Mouse (Mus musculus): ENCODE results near the gene Ccdc136. TPM values are rescaled to one million over a fixed set of nuclear protein-coding genes. Genes with fewer than 3 reads are reported as not detected.
"Not testable (repeated sequence)": the region's sequence is repeated elsewhere in the genome, so short reads cannot be mapped to it uniquely, and the experiment has no call there.

Gene Ccdc136
- polyA plus RNA-seq, 1 experiment from 2014 or later, result 21.0 TPM

DNA sequence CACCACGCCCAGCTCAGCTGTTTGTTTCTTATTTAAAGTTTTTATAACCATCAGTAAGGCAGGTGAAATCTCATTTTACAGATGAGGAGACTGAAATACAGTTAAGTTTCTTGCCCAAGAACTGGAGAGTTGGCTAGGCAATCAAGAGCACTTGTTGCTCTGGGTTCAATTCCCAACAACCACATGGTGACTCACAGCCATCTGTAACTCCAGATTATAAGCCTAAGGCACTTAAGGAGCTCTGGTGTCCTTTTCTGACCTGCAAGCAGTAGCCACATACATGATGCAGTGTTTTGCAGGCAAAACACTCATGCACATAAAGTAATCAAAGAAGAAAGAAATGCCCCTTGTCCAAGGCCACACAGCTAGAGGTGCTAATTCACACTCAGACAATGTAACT, 30.8 kb upstream of the Ccdc136 start:
- Histone ChIP-seq H3K27ac (no peak overlapping the region), H3K4me2 (no peak overlapping the region), H3K4me1 (peaks cover 16% of the 10 kb centered on the region), H3K27me3 (no peaks in the 10 kb centered on the region), H3K36me3 (peaks cover 60% of the 10 kb centered on the region), H3K9ac (no peak overlapping the region), H3K9me3 (no peaks in the 10 kb centered on the region), H3K4me3 (no peak overlapping the region)
- no peak for ATAC-seq (ENCODE audit: insufficient number of reproducible peaks, low FRiP score, low TSS enrichment, low read depth)
- WGBS, result 77% methylated on average over 1 of the region's 1 CpGs

DNA sequence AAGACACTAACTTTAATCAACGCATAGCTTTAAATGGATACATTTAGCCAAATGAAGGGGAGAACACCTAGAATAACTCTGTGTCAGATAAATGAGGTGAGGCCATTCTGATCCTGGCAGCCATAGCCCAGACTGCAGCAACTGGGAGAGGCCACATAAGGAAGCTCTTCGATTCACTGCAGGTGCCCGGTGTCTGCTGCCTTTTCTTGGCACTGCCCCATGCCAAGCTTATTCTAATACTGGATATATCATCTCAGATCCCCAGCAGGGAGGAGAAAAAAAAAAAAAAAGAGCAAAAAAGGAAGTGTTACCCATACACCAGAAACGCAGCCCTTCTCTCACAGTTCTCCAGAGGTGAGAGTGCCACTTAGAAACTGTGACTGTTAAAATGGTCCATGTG, 18.7 kb upstream of the Ccdc136 start:
- H3K4me3 ChIP-seq, result no peak overlapping the region
- no peak for ATAC-seq (ENCODE audit: insufficient number of reproducible peaks, low FRiP score, low TSS enrichment, low read depth)
- 90% methylated on average over 4 of the region's 4 CpGs for WGBS
- no peak overlapping the region for H3K9ac ChIP-seq
- H3K9me3 ChIP-seq, result no peaks in the 10 kb centered on the region
- H3K27ac ChIP-seq, result no peak overlapping the region
- H3K27me3 ChIP-seq, result no peaks in the 10 kb centered on the region
- no peak overlapping the region for H3K4me2 ChIP-seq
- peaks cover 70% of the 10 kb centered on the region for H3K36me3 ChIP-seq
- no peaks in the 10 kb centered on the region for H3K4me1 ChIP-seq

DNA sequence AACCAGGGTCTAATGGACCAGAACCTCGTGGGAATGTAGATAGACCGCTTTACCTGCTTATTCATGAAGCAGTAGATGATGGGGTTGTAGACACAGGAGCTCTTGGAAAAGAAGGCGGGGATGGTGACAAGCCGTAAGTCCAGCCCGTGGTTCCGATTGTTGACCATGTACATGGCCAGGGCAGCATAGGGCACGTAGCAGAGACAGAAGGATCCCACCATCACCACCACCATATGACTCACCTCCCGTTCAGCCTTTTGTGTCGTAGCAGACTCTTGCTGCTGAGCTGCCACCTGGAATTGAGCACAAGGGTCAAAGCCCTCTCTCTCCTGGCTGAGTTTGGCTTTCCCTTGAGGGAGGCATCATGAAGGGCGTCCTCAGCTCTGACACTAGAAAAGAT, 17.4 kb upstream of the Ccdc136 start:
- H3K9me3 ChIP-seq, result no peaks in the 10 kb centered on the region
- 91% methylated on average over 10 of the region's 10 CpGs for WGBS
- no peak overlapping the region for H3K4me2 ChIP-seq
- ATAC-seq (ENCODE audit: insufficient number of reproducible peaks, low FRiP score, low TSS enrichment, low read depth), result no peak
- H3K27me3 ChIP-seq, result no peaks in the 10 kb centered on the region
- no peak overlapping the region for H3K9ac ChIP-seq
- H3K36me3 ChIP-seq, result peaks cover 58% of the 10 kb centered on the region
- H3K4me1 ChIP-seq, result no peaks in the 10 kb centered on the region
- no peak overlapping the region for H3K27ac ChIP-seq
- no peak overlapping the region for H3K4me3 ChIP-seq

DNA sequence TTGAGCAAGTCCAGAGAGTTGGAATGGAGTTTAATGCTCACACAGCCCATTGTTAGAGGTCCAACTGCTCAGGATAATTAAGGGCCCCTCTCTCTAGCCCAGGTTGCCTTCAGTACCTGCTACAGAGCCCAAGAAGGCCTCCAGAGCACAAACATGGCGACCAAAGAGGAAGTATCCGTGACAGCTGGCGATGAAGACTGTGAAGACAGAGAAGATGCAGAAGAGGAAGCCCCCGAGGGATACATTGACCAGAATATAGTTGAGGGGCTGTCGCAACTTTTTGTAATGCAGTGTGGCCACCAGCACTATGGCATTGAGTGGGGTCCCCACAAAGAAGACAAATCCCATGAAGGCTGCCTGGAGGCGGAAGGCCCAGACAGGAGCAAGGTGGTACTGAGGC, 16.2 kb upstream of the Ccdc136 start:
- 92% methylated on average over 6 of the region's 6 CpGs for WGBS
- H3K4me2 ChIP-seq, result no peak overlapping the region

DNA sequence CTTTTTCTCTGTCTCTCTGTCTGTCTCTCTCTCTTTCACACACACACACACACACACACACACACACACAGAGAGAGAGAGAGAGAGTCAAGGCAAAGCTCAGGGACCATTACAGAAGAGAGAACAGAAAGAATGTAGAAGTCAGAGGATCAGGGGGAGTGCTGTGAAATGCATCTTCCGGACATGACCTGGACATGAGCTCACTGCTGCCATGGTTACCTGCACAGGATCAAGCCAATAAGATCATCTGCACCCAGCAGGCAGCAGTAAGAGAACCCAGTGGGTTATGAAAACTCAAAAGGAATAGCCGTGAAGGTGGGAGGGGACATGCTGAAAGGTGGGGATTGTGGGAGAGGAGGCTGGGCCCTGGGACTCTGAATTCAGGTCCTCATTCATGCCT, 13.7 kb upstream of the Ccdc136 start:
- Histone ChIP-seq H3K27me3 (no peaks in the 10 kb centered on the region), H3K9ac (no peak overlapping the region), H3K4me1 (peaks cover 7% of the 10 kb centered on the region), H3K27ac (no peak overlapping the region), H3K36me3 (peaks cover 22% of the 10 kb centered on the region), H3K9me3 (no peaks in the 10 kb centered on the region), H3K4me2 (no peak overlapping the region), H3K4me3 (no peak overlapping the region)
- WGBS, result 72% methylated on average over 2 of the region's 2 CpGs
- no peak for ATAC-seq (ENCODE audit: insufficient number of reproducible peaks, low FRiP score, low TSS enrichment, low read depth)

More for the DNA sequence above, 16.2 kb upstream of the Ccdc136 start:
- no peaks in the 10 kb centered on the region for H3K27me3 ChIP-seq
- H3K4me1 ChIP-seq, result no peaks in the 10 kb centered on the region
- no peak overlapping the region for H3K4me3 ChIP-seq
- H3K36me3 ChIP-seq, result peaks cover 45% of the 10 kb centered on the region
- H3K27ac ChIP-seq, result no peak overlapping the region
- ATAC-seq (ENCODE audit: insufficient number of reproducible peaks, low FRiP score, low TSS enrichment, low read depth), result no peak
- no peak overlapping the region for H3K9ac ChIP-seq
- H3K9me3 ChIP-seq, result no peaks in the 10 kb centered on the region

DNA sequence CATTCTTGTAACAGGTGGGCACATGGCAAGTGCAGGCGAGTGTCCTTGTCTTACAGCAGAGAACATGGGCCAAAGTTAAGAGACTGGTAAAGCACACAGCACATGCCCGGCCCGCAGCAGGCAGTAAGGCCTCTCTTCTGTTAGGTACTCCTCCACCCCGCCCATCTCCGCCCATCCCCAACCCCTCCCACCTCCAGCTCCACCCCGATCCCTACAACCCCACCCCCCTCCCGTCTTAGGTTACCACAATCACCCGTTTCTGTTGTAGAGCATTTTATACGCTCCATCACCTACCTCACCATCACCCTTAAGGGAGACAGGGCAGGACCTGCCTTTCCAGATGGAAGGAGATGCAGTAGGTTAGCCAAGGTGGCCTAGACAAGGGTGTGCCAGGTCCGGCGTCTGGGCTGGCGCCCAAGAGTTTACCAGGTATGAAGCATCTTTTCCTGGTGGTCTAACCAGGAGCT, 8.0 kb upstream of the Ccdc136 start, which contains the start of gene Opn1sw:
Gene Opn1sw (minus strand): TSS at position 417 of the 467 bp plus-strand sequence.
- no peaks in the 10 kb centered on the region for H3K36me3 ChIP-seq
- H3K9me3 ChIP-seq, result no peaks in the 10 kb centered on the region
- WGBS, result 2% methylated on average over 12 of the region's 12 CpGs
- no peak within 1 kb of the TSS for H3K9ac ChIP-seq
- peak within 1 kb of the TSS; percentile 81 for H3K27ac ChIP-seq
- H3K4me3 ChIP-seq, result peak within 1 kb of the TSS; percentile 42
- ATAC-seq (ENCODE audit: insufficient number of reproducible peaks, low FRiP score, low TSS enrichment, low read depth), result peak; percentile 60
- H3K4me2 ChIP-seq, result peak within 1 kb of the TSS; percentile 50
- no peaks in the 10 kb centered on the region for H3K27me3 ChIP-seq
- peaks cover 23% of the 10 kb centered on the region for H3K4me1 ChIP-seq

DNA sequence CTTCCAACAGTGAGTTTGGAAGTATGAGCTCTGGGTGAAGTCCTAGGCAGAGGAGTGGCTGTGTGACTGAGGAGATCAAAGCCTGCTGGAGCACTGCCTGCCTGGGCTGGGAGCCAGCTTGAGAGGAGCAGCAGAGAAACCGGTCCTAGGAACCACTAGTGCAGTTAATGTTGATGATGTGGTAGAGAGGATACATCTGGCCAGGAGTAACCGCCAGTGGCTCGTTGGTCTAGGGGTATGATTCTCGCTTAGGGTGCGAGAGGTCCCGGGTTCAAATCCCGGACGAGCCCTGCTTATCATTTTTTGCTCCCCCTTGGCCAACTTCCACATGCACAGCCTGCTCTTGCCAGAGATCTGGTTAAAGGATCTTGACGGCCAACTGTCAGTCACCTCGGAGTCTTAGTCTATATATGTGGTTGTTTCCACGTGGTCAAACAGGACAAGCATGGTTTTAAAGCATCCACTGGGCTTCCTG, 7.5 kb upstream of the Ccdc136 start:
- Histone ChIP-seq H3K9me3 (no peaks in the 10 kb centered on the region), H3K27ac (peak overlapping the region; percentile 81), H3K27me3 (no peaks in the 10 kb centered on the region), H3K4me2 (peak overlapping the region; percentile 50), H3K4me1 (peaks cover 23% of the 10 kb centered on the region), H3K36me3 (no peaks in the 10 kb centered on the region), H3K9ac (no peak overlapping the region), H3K4me3 (peak overlapping the region; percentile 42)
- WGBS, result 5% methylated on average over 11 of the region's 11 CpGs
- ATAC-seq (ENCODE audit: insufficient number of reproducible peaks, low FRiP score, low TSS enrichment, low read depth), result peak; percentile 94

DNA sequence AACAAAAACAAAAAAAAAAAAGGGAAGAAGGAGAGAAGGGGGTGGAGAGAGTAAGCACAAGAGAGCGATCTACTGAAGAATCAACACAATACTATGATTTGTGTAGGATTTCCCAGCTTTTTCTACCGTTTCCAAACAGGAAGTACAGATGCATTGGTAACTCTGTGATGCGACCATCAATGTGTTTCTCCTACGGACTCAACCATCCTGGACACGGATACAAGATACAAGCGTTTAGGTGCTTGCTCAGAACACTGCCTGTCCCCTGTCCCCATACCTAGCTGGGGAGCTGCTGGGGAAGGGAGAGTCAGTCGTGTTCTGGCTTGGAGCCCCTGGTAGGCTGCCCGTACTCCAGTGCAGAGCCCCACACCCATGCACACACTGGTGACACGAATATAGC, 6.7 kb upstream of the Ccdc136 start:
- no peak overlapping the region for H3K9ac ChIP-seq
- H3K4me2 ChIP-seq, result no peak overlapping the region
- 51% methylated on average over 9 of the region's 9 CpGs for WGBS
- H3K4me3 ChIP-seq, result no peak overlapping the region
- no peak for ATAC-seq (ENCODE audit: insufficient number of reproducible peaks, low FRiP score, low TSS enrichment, low read depth)
- no peak overlapping the region for H3K27ac ChIP-seq
- H3K4me1 ChIP-seq, result peaks cover 23% of the 10 kb centered on the region
- H3K9me3 ChIP-seq, result no peaks in the 10 kb centered on the region
- H3K36me3 ChIP-seq, result no peaks in the 10 kb centered on the region
- H3K27me3 ChIP-seq, result peaks cover 2% of the 10 kb centered on the region; the same call in 1 of the 2 replicates

DNA sequence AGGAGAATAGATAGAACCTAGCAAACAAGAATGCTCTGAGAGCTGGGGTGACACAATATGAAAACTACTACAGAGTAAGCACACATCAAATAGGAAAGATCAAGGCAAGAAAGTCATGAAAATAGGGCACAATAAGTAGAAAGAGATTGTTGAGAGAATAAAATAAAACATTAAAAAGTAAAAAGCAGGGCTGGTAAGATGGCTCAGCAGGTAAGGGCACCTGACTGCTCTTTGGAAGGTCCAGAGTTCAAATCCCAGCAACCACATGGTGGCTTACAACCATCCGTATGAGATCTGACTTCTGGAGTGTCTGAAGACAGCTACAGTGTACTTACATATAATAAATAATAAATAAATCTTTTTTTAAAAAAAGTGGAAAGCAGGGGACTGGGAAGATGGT, 5.6 kb upstream of the Ccdc136 start:
- not testable (repeated sequence) for H3K9ac ChIP-seq; ATAC-seq (ENCODE audit: insufficient number of reproducible peaks, low FRiP score, low TSS enrichment, low read depth); H3K4me3 ChIP-seq; H3K27ac ChIP-seq; H3K36me3 ChIP-seq; H3K9me3 ChIP-seq; H3K27me3 ChIP-seq; H3K4me2 ChIP-seq
- peaks cover 25% of the 10 kb centered on the region for H3K4me1 ChIP-seq
- 86% methylated on average over 1 of the region's 1 CpGs for WGBS

DNA sequence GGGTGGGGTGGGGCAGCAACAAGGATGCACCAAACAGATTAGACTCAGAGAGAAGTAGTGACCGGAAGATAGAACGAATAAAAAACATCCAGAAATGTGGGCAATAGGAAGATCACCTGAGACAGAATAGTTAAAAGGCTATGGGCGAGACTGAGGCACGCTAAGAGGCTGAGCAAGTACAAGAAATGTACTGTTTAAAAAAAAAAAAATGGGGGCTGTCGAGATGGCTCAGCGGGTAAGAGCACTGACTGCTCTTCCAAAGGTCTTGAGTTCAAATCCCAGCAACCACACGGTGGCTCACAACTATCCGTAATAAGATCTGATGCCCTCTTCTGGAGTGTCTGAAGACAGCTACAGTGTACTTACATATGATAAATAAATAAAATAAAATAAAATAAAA, 4.9 kb upstream of the Ccdc136 start:
- H3K9ac ChIP-seq; H3K4me3 ChIP-seq; H3K9me3 ChIP-seq; H3K27me3 ChIP-seq; H3K27ac ChIP-seq; H3K4me2 ChIP-seq; ATAC-seq (ENCODE audit: insufficient number of reproducible peaks, low FRiP score, low TSS enrichment, low read depth); H3K36me3 ChIP-seq: not testable (repeated sequence)
- H3K4me1 ChIP-seq, result peaks cover 31% of the 10 kb centered on the region
- WGBS, result 79% methylated on average over 8 of the region's 8 CpGs

DNA sequence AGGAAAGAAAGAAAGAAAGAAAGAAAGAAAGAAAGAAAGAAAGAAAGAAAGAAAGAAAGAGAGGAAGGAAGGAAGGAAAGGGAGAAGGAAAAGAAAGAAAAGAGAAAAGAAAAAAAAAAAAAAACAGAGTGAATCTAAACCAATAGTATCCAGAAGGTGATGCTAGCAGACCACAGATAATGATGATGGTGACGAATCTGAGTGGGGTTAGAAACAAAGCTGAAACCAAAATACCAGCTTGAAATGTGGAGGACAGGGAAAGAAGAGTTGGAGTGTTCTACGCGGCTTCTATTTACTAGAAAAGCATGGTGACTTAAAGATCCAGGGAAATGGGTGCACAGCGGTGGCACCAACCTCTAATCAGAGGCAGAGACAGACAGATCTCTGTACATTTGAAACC, 4.3 kb upstream of the Ccdc136 start:
- WGBS, result 64% methylated on average over 4 of the region's 4 CpGs
- no peaks in the 10 kb centered on the region for H3K36me3 ChIP-seq
- ATAC-seq (ENCODE audit: insufficient number of reproducible peaks, low FRiP score, low TSS enrichment, low read depth), result no peak

DNA sequence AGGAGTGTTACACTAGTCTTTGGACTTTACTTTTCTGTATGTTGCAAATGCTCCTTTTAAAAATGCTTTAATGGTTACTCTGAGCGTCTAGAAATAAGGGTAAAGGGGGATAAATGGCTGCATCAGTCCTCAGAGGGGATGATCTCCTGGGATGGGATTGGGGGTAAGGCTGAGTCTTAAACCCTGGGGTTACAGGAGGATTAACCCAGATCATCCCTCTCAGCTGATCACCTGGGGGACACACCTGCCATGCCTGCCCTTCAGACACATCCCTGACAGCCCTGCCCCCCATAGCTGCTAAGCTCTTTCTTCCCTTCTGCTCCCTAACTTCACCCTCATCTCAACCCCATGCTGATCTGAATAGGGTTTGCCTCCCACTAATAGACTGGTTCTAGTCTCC, 1.8 kb upstream of the Ccdc136 start:
- 52% methylated on average over 1 of the region's 1 CpGs for WGBS
- peaks cover 6% of the 10 kb centered on the region for H3K27me3 ChIP-seq
- no peaks in the 10 kb centered on the region; the same call in 1 of the 2 replicates for H3K36me3 ChIP-seq
- H3K4me1 ChIP-seq, result peaks cover 19% of the 10 kb centered on the region
- no peak for ATAC-seq (ENCODE audit: insufficient number of reproducible peaks, low FRiP score, low TSS enrichment, low read depth)
- no peak overlapping the region for H3K27ac ChIP-seq
- H3K9me3 ChIP-seq, result no peaks in the 10 kb centered on the region
- H3K4me2 ChIP-seq, result no peak overlapping the region
- H3K9ac ChIP-seq, result no peak overlapping the region
- no peak overlapping the region for H3K4me3 ChIP-seq

More for the DNA sequence above, 4.3 kb upstream of the Ccdc136 start:
- Histone ChIP-seq H3K27me3 (peaks cover 6% of the 10 kb centered on the region), H3K4me2 (no peak overlapping the region), H3K9me3 (no peaks in the 10 kb centered on the region), H3K4me3 (no peak overlapping the region), H3K4me1 (peaks cover 25% of the 10 kb centered on the region), H3K9ac (no peak overlapping the region), H3K27ac (no peak overlapping the region)

All from limb, embryonic 15.5 days (tissue).